Mouse (Mus musculus) lung, adult 2 months (tissue): Measurements from ENCODE around the gene A930004D18Rik.

ENCODE experiments used
- CTCF ChIP-seq: fragments of 200-500 bp; IDR thresholded peaks from 2 replicates; pipeline ENCODE4 v1.5.1; 2011; ENCODE audit warnings: mild to moderate bottlenecking, low read length, control low read depth; ENCODE audit not compliant: insufficient read depth
- POLR2A ChIP-seq: fragments of 200-500 bp; IDR thresholded peaks from 2 replicates; pipeline ENCODE4 v1.6.1; 2011; ENCODE audit warnings: low read depth, mild to moderate bottlenecking, control low read depth, low read length, borderline replicate concordance; ENCODE audit errors: extremely low read depth

GRCm38 (mm10) chr2:18031271-18031821 is 6.2 kb downstream of the A930004D18Rik start:
- no peak for TF ChIP-seq CTCF
- TF ChIP-seq POLR2A = no peak
